Mouse (Mus musculus): ENCODE measurements at regions not wholly inside any gene's neighbourhood (a gene's known extent, or its start where the extent isn't known, plus 50 kb on each side); places are given as distances from the start of the nearest gene placed in this dataset.
A peak's percentile ranks its signal among the peaks of the same experiment; 100 is the strongest.
"Not testable (repeated sequence)": the region's sequence is repeated elsewhere in the genome, so short reads cannot be mapped to it uniquely, and the experiment has no call there.

- TF ChIP-seq CTCF (IDR thresholded peaks at IDR 0.05; ENCODE audit: extremely low read depth, insufficient read length, insufficient replicate concordance, low read depth, low read length) (no peak), POLR2A (IDR thresholded peaks at IDR 0.05; ENCODE audit: low read depth, low read length) (no peak)
- 91% methylated on average over 1 of the region's 1 CpGs for WGBS
- H3K4me1 ChIP-seq (ENCODE audit: control insufficient read depth, insufficient read depth, insufficient read length, low read length), result no peaks in the 10 kb centered on the region
These were observed 168.1 kb upstream of the Tab2 start for GRCm38 (mm10) chr10:8124124-8124523.

GRCm38 (mm10) chr10:8121895-8122294, 165.9 kb upstream of the Tab2 start:
- WGBS, result 33% methylated on average over 4 of the region's 4 CpGs
- Histone ChIP-seq H3K36me3 (ENCODE audit: control insufficient read depth, insufficient read depth, low read length) (no peaks in the 10 kb centered on the region), H3K4me3 (ENCODE audit: low read depth, low read length) (no peak overlapping the region), H3K27me3 (ENCODE audit: control insufficient read depth, insufficient read depth, low read length) (no peaks in the 10 kb centered on the region), H3K27ac (ENCODE audit: insufficient read depth, low read depth, low read length) (no peak overlapping the region), H3K4me1 (ENCODE audit: control insufficient read depth, insufficient read depth, insufficient read length, low read length) (no peaks in the 10 kb centered on the region)
- TF ChIP-seq CTCF (IDR thresholded peaks at IDR 0.05; ENCODE audit: extremely low read depth, insufficient read length, insufficient replicate concordance, low read depth, low read length) (no peak), POLR2A (IDR thresholded peaks at IDR 0.05; ENCODE audit: low read depth, low read length) (no peak)

More at GRCm38 (mm10) chr10:8124124-8124523, 168.1 kb upstream of the Tab2 start:
- H3K27ac ChIP-seq (ENCODE audit: insufficient read depth, low read depth, low read length), result no peak overlapping the region
- no peak overlapping the region for H3K4me3 ChIP-seq (ENCODE audit: low read depth, low read length)
- no peaks in the 10 kb centered on the region for H3K27me3 ChIP-seq (ENCODE audit: control insufficient read depth, insufficient read depth, low read length)
- no peaks in the 10 kb centered on the region for H3K36me3 ChIP-seq (ENCODE audit: control insufficient read depth, insufficient read depth, low read length)

- Histone ChIP-seq H3K4me1 (ENCODE audit: control insufficient read depth, insufficient read depth, insufficient read length, low read length) (peaks cover 10% of the 10 kb centered on the region; the same call in 1 of the 2 replicates), H3K27me3 (ENCODE audit: control insufficient read depth, insufficient read depth, low read length) (no peaks in the 10 kb centered on the region), H3K27ac (ENCODE audit: insufficient read depth, low read depth, low read length) (no peak overlapping the region), H3K36me3 (ENCODE audit: control insufficient read depth, insufficient read depth, low read length) (no peaks in the 10 kb centered on the region), H3K4me3 (ENCODE audit: low read depth, low read length) (no peak overlapping the region)
- 77% methylated on average over 8 of the region's 8 CpGs for WGBS
- TF ChIP-seq POLR2A (IDR thresholded peaks at IDR 0.05; ENCODE audit: low read depth, low read length), result no peak
- no peak for TF ChIP-seq CTCF (IDR thresholded peaks at IDR 0.05; ENCODE audit: extremely low read depth, insufficient read length, insufficient replicate concordance, low read depth, low read length)
These were observed 160.8 kb upstream of the Tab2 start for GRCm38 (mm10) chr10:8116821-8117220.

DNA sequence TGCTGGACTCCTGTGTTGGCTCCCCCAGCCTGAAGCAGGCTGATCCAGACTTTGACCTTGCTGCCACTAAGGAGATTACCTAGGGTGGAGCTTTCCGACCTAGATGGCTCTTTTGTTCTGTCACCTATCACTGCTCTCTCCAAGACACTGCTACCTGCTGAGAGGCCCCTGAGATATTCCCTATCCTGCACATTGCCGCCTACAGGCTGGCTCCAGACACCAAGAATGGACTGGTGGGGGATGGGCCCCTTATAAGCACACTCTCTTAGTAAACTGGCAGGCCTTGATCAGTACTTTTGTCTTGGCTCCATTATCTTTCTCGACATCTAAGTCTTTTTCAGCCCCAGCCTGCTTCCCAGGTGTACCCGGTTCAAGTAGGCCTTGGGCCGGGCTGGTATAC, 158.9 kb upstream of the Tab2 start:
- peaks cover 10% of the 10 kb centered on the region; the same call in 1 of the 2 replicates for H3K4me1 ChIP-seq (ENCODE audit: control insufficient read depth, insufficient read depth, insufficient read length, low read length)
- WGBS, result 51% methylated on average over 5 of the region's 5 CpGs
- not testable (repeated sequence) for H3K4me3 ChIP-seq (ENCODE audit: low read depth, low read length); H3K36me3 ChIP-seq (ENCODE audit: control insufficient read depth, insufficient read depth, low read length); H3K27ac ChIP-seq (ENCODE audit: insufficient read depth, low read depth, low read length); H3K27me3 ChIP-seq (ENCODE audit: control insufficient read depth, insufficient read depth, low read length)

DNA sequence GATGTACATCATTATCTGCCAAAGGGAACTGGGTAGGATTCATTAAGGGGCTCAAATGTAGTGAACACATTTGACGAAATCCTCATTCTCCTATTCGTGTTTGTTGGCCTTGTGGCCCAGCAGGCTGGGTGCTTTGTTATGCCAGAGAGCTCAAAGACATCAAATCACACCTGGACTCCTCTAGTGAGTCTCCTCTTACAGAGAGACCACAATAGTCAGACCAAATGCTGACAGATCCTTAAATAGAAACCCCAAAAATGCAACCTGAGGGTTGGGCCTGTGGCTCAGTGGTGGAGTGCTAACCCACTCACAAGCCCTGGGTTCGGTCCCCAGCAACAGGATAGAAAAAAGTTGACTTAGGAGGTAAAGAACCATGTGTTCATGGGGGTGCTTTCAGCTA, 158.5 kb upstream of the Tab2 start:
- TF ChIP-seq POLR2A (IDR thresholded peaks at IDR 0.05; ENCODE audit: low read depth, low read length), result no peak
- TF ChIP-seq CTCF (IDR thresholded peaks at IDR 0.05; ENCODE audit: extremely low read depth, insufficient read length, insufficient replicate concordance, low read depth, low read length), result no peak
- Histone ChIP-seq H3K36me3 (ENCODE audit: control insufficient read depth, insufficient read depth, low read length) (no peaks in the 10 kb centered on the region), H3K27me3 (ENCODE audit: control insufficient read depth, insufficient read depth, low read length) (no peaks in the 10 kb centered on the region), H3K27ac (ENCODE audit: insufficient read depth, low read depth, low read length) (no peak overlapping the region), H3K4me3 (ENCODE audit: low read depth, low read length) (no peak overlapping the region), H3K4me1 (ENCODE audit: control insufficient read depth, insufficient read depth, insufficient read length, low read length) (peaks cover 10% of the 10 kb centered on the region; the same call in 1 of the 2 replicates)
- WGBS, result 57% methylated on average over 3 of the region's 3 CpGs

DNA sequence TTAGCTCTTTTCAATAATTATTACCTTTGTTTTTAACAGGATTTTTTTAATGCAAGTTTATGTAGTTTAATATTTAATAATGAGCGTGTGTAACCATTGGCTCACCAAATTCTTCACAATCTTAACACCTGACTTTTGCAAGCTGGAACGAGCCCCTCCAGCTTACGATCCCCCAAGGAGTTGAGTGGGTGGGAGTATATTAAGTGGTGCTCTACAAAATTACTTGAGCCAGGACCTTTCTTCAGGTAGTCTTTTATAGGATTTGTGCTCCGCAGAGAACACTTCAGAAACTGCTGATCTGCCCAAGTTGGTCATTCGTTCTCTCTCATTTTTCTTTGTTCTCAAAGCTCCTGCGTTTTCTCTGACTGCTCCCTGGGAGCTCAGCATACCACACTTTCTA, 144.5 kb upstream of the Tab2 start:
- 94% methylated on average over 6 of the region's 6 CpGs for WGBS
- TF ChIP-seq CTCF (IDR thresholded peaks at IDR 0.05; ENCODE audit: extremely low read depth, insufficient read length, insufficient replicate concordance, low read depth, low read length) (no peak), POLR2A (IDR thresholded peaks at IDR 0.05; ENCODE audit: low read depth, low read length) (no peak)
- Histone ChIP-seq H3K27ac (ENCODE audit: insufficient read depth, low read depth, low read length) (no peak overlapping the region), H3K4me1 (ENCODE audit: control insufficient read depth, insufficient read depth, insufficient read length, low read length) (peaks cover 11% of the 10 kb centered on the region; the same call in 1 of the 2 replicates), H3K4me3 (ENCODE audit: low read depth, low read length) (no peak overlapping the region), H3K36me3 (ENCODE audit: control insufficient read depth, insufficient read depth, low read length) (no peaks in the 10 kb centered on the region), H3K27me3 (ENCODE audit: control insufficient read depth, insufficient read depth, low read length) (no peaks in the 10 kb centered on the region)

DNA sequence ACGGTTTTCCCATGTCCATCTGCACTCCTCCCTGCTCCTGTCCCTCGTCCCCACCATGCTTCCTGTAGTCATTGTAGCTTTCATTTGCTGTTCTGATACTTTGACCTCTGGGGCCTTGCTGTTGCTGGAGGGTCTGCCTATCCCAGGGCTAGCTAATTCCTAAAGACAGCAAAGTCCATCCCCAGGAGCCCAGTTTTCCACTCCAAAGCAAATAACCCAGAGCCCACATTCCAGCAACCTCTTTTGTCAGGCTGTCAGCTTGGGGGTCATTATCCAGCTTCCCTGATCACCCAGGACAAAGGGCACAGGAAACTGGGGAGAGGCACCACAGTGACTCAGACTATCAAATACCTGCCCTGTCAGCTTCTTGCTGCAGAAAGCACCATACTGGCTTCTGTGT, 139.9 kb upstream of the Tab2 start:
- Histone ChIP-seq H3K36me3 (ENCODE audit: control insufficient read depth, insufficient read depth, low read length) (no peaks in the 10 kb centered on the region), H3K4me3 (ENCODE audit: low read depth, low read length) (no peak overlapping the region), H3K27ac (ENCODE audit: insufficient read depth, low read depth, low read length) (peak overlapping the region; percentile 75), H3K4me1 (ENCODE audit: control insufficient read depth, insufficient read depth, insufficient read length, low read length) (peaks cover 11% of the 10 kb centered on the region; the same call in 1 of the 2 replicates), H3K27me3 (ENCODE audit: control insufficient read depth, insufficient read depth, low read length) (no peaks in the 10 kb centered on the region)
- no peak for TF ChIP-seq CTCF (IDR thresholded peaks at IDR 0.05; ENCODE audit: extremely low read depth, insufficient read length, insufficient replicate concordance, low read depth, low read length)
- 20% methylated on average over 2 of the region's 2 CpGs for WGBS

GRCm38 (mm10) chr10:8095206-8095605, 139.2 kb upstream of the Tab2 start:
- WGBS, result 88% methylated on average over 3 of the region's 3 CpGs
- H3K36me3 ChIP-seq (ENCODE audit: control insufficient read depth, insufficient read depth, low read length), result no peaks in the 10 kb centered on the region
- H3K4me1 ChIP-seq (ENCODE audit: control insufficient read depth, insufficient read depth, insufficient read length, low read length), result peaks cover 11% of the 10 kb centered on the region; the same call in 1 of the 2 replicates
- no peak overlapping the region for H3K27ac ChIP-seq (ENCODE audit: insufficient read depth, low read depth, low read length)
- no peak overlapping the region for H3K4me3 ChIP-seq (ENCODE audit: low read depth, low read length)
- H3K27me3 ChIP-seq (ENCODE audit: control insufficient read depth, insufficient read depth, low read length), result no peaks in the 10 kb centered on the region
- no peak for TF ChIP-seq POLR2A (IDR thresholded peaks at IDR 0.05; ENCODE audit: low read depth, low read length)
- no peak for TF ChIP-seq CTCF (IDR thresholded peaks at IDR 0.05; ENCODE audit: extremely low read depth, insufficient read length, insufficient replicate concordance, low read depth, low read length)
